8 mouse cellular contexts compared by ENCODE assay signal in genomic region chr8:69996589-69997285, GRCm38 (mm10). TPM values are rescaled to one million over a fixed set of nuclear protein-coding genes. Genes with fewer than 3 reads are reported as not detected.
A peak's percentile ranks its signal among the peaks of the same experiment; 100 is the strongest.
DNase-seq lines count a peak whose midpoint lies in the region; ATAC-seq and TF ChIP-seq lines count a peak whose summit lies in the region.

No protein-coding gene starts in this region.

- no peak for TF ChIP-seq CTCF in embryonic fibroblast, embryonic 13.5 days (IDR thresholded peaks at IDR 0.05; ENCODE audit: borderline replicate concordance, insufficient read depth, low read length)
- no peak for TF ChIP-seq CTCF in olfactory bulb, adult 2 months (IDR thresholded peaks at IDR 0.05; ENCODE audit: insufficient read depth, low read depth, low read length)

- H3K4me1 ChIP-seq in megakaryocyte, embryonic 14.5 days: peaks cover 47% of the 10 kb centered on the region
- 0 out of 2 replicates have a peak, but pooled peaks cover 2% of the 10 kb centered on the region for H3K4me1 ChIP-seq in embryonic fibroblast, embryonic 13.5 days (ENCODE audit: control insufficient read depth, insufficient read depth, low read length)
- H3K4me1 ChIP-seq in limb, embryonic 11.5 days (ENCODE audit: control insufficient read depth, insufficient read depth, low read length): peaks cover 3% of the 10 kb centered on the region; the same call in 1 of the 2 replicates
- H3K4me1 ChIP-seq in olfactory bulb, adult 2 months (ENCODE audit: control insufficient read depth, insufficient read depth, low read length): peaks cover 12% of the 10 kb centered on the region

- H3K27ac ChIP-seq in embryonic fibroblast, embryonic 13.5 days (ENCODE audit: insufficient read depth, low read length): peak overlapping the region; percentile 87
- H3K27ac ChIP-seq in limb, embryonic 11.5 days (replicated peaks; ENCODE audit: low read depth, low read length): no peak overlapping the region
- no peak overlapping the region; the same call in 1 of the 2 replicates for H3K27ac ChIP-seq in olfactory bulb, adult 2 months (ENCODE audit: insufficient read depth, low read depth, low read length)

- H3K9ac ChIP-seq in limb, embryonic 11.5 days (ENCODE audit: low read length): peak overlapping the region; percentile 79

- H3K27me3 ChIP-seq in megakaryocyte, embryonic 14.5 days (replicated peaks): no peaks in the 10 kb centered on the region
- no peaks in the 10 kb centered on the region for H3K27me3 ChIP-seq in limb, embryonic 11.5 days (ENCODE audit: control insufficient read depth, insufficient read depth, low read length)

- TF ChIP-seq POLR2A in embryonic fibroblast, embryonic 13.5 days (IDR thresholded peaks at IDR 0.05; ENCODE audit: low read depth, low read length): peak; percentile 83
- no peak; the same call in 1 of the 2 replicates for TF ChIP-seq POLR2A in olfactory bulb, adult 2 months (IDR thresholded peaks at IDR 0.05; ENCODE audit: insufficient read depth, low read depth, low read length)

- no peak for ATAC-seq in megakaryocyte, adult 5-6 weeks (ENCODE audit: poor library complexity, severe bottlenecking)
- ATAC-seq in limb, embryonic 11.5 days (ENCODE audit: insufficient number of reproducible peaks, low FRiP score, low TSS enrichment, low read depth): no peak

- no peak for DNase-seq in limb, embryonic 11.5 days (ENCODE audit: low spot score)
- DNase-seq in right cerebral cortex, postnatal 14 days: no peak
- DNase-seq in adrenal gland, adult 8-10 months: no peak
- no peak for DNase-seq in spleen, adult 18-20 months

- peak overlapping the region; percentile 74 for H3K4me2 ChIP-seq in limb, embryonic 11.5 days (ENCODE audit: low read depth, severe bottlenecking)

- peak overlapping the region; percentile 96 for H3K4me3 ChIP-seq in megakaryocyte, embryonic 14.5 days (replicated peaks)
- peak overlapping the region; percentile 42 for H3K4me3 ChIP-seq in embryonic fibroblast, embryonic 13.5 days (ENCODE audit: insufficient read depth, low read length)
- peak overlapping the region; percentile 79 for H3K4me3 ChIP-seq in limb, embryonic 11.5 days (ENCODE audit: low read depth, low read length)
- peak overlapping the region; percentile 79 for H3K4me3 ChIP-seq in olfactory bulb, adult 2 months (ENCODE audit: insufficient read depth, low read depth, low read length)

- peaks cover 17% of the 10 kb centered on the region for H3K36me3 ChIP-seq in megakaryocyte, embryonic 14.5 days (replicated peaks; ENCODE audit: low read length)
- no peaks in the 10 kb centered on the region for H3K36me3 ChIP-seq in limb, embryonic 11.5 days (ENCODE audit: control insufficient read depth, insufficient read depth, low read length)

- H3K9me3 ChIP-seq in megakaryocyte, embryonic 14.5 days: no peaks in the 10 kb centered on the region
- no peaks in the 10 kb centered on the region for H3K9me3 ChIP-seq in limb, embryonic 11.5 days (ENCODE audit: control insufficient read depth, low read length)

- 4% methylated on average over 34 of the region's 35 CpGs for WGBS in limb, embryonic 11.5 days
- 2% methylated on average over 35 of the region's 35 CpGs for WGBS in olfactory bulb, adult 2 months

RNA-seq across cellular contexts. Expression of gene Gatad2a, which starts 0.6 kb away (rescaled TPM):
- polyA plus RNA-seq in megakaryocyte, embryonic 14.5 days (2012; ENCODE audit: insufficient read depth, low replicate concordance): 83.9 and 88.5 TPM in 2 replicates
- 50.1 and 62.0 TPM in 2 replicates for total RNA-seq in megakaryocyte, adult 5-6 weeks (2015)
- total RNA-seq in megakaryocyte, adult 5-6 weeks (2017): 62.5 and 64.7 TPM in 2 replicates
- polyA plus RNA-seq in embryonic fibroblast, embryonic 13.5 days (2011; ENCODE audit: insufficient read length, low read depth, missing spikeins): 63.8 and 67.2 TPM in 2 replicates
- 79.5 and 93.3 TPM in 2 replicates for polyA plus RNA-seq in limb, embryonic 11.5 days (2014; fragmentation: Nextera tagmentation; extraction: Ambion mirVana)
- not detected in 2 replicates for polyA plus RNA-seq in olfactory bulb, adult 2 months (2012; ENCODE audit: insufficient read depth, insufficient read length, low replicate concordance, missing spikeins)
- total RNA-seq in adrenal gland, adult 8-10 months (2022): 100 to 1,000 TPM in 3 of 4 experiments, 10 to 100 TPM in 1; 99.1 to 124 (median 106) TPM

RNA-seq across cellular contexts. Expression of gene Mau2, which starts 45.8 kb away (rescaled TPM):
- 6.5 and 11.5 TPM in 2 replicates for polyA plus RNA-seq in megakaryocyte, embryonic 14.5 days (2012; ENCODE audit: insufficient read depth, low replicate concordance)
- 28.1 and 28.4 TPM in 2 replicates for total RNA-seq in megakaryocyte, adult 5-6 weeks (2015)
- total RNA-seq in megakaryocyte, adult 5-6 weeks (2017): 28.1 and 33.8 TPM in 2 replicates
- polyA plus RNA-seq in embryonic fibroblast, embryonic 13.5 days (2011; ENCODE audit: insufficient read length, low read depth, missing spikeins): 25.8 and 31.6 TPM in 2 replicates
- polyA plus RNA-seq in limb, embryonic 11.5 days (2014; fragmentation: Nextera tagmentation; extraction: Ambion mirVana): 52.5 and 58.3 TPM in 2 replicates
- polyA plus RNA-seq in olfactory bulb, adult 2 months (2012; ENCODE audit: insufficient read depth, insufficient read length, low replicate concordance, missing spikeins): not detected in 2 replicates
- total RNA-seq in adrenal gland, adult 8-10 months (2022): 10 to 100 TPM; 58.7 to 77.4 (median 63.3) TPM

RNA-seq across cellular contexts. Expression of gene Sugp1, which starts 45.9 kb away (rescaled TPM):
- 38.9 and 42.3 TPM in 2 replicates for polyA plus RNA-seq in megakaryocyte, embryonic 14.5 days (2012; ENCODE audit: insufficient read depth, low replicate concordance)
- total RNA-seq in megakaryocyte, adult 5-6 weeks (2015): 11.6 and 15.0 TPM in 2 replicates
- 17.3 and 24.1 TPM in 2 replicates for total RNA-seq in megakaryocyte, adult 5-6 weeks (2017)
- 20.5 and 23.9 TPM in 2 replicates for polyA plus RNA-seq in embryonic fibroblast, embryonic 13.5 days (2011; ENCODE audit: insufficient read length, low read depth, missing spikeins)
- 39.1 TPM in 2 replicates for polyA plus RNA-seq in limb, embryonic 11.5 days (2014; fragmentation: Nextera tagmentation; extraction: Ambion mirVana)
- not detected in 2 replicates for polyA plus RNA-seq in olfactory bulb, adult 2 months (2012; ENCODE audit: insufficient read depth, insufficient read length, low replicate concordance, missing spikeins)
- 10 to 100 TPM; 31.6 to 53.3 (median 39.2) TPM for total RNA-seq in adrenal gland, adult 8-10 months (2022)

Comparison
In these comparisons a context has a peak if more than half of its experiments do, and no peak if none do; other contexts are left out.
1. H3K4me3 ChIP-seq: peak in every context shown above with its lines; median percentile 96 in megakaryocyte, embryonic 14.5 days; 79 in limb, embryonic 11.5 days; 79 in olfactory bulb, adult 2 months; 42 in embryonic fibroblast, embryonic 13.5 days.
2. RNA of gene Gatad2a, which starts 0.6 kb away (polyA plus RNA-seq): 83.9 to 88.5 TPM in megakaryocyte, embryonic 14.5 days, 79.5 to 93.3 TPM in limb, embryonic 11.5 days and 63.8 to 67.2 TPM in embryonic fibroblast, embryonic 13.5 days; not detected in olfactory bulb, adult 2 months; every median in the first group is over 10 times any median in the second.